Mouse (Mus musculus): Measurements from ENCODE around the gene Anapc16.

Anapc16 gene

GRCm38 (mm10) chr10:59967309-59967942 lies 35.5 kb downstream of the Anapc16 start:
- DNase-seq: no peak

GRCm38 (mm10) chr10:59966743-59967142 lies 36.2 kb downstream of the Anapc16 start:
- no peak for DNase-seq

- no peak for DNase-seq
Measured at GRCm38 (mm10) chr10:59965788-59966187, 37.1 kb downstream of the Anapc16 start.

- no peak for DNase-seq
Measured at GRCm38 (mm10) chr10:59965362-59965695, 37.6 kb downstream of the Anapc16 start.

- no peak for DNase-seq
Measured at GRCm38 (mm10) chr10:59964504-59965361, 38.2 kb downstream of the Anapc16 start.

GRCm38 (mm10) chr10:59963609-59964008 lies 39.3 kb downstream of the Anapc16 start:
- no peak for DNase-seq

GRCm38 (mm10) chr10:59959517-59959916 lies 43.4 kb downstream of the Anapc16 start:
- DNase-seq: no peak

- DNase-seq: peak; percentile 86
Measured at GRCm38 (mm10) chr10:59958458-59958857, 44.5 kb downstream of the Anapc16 start.

- DNase-seq: peak; percentile 76
Measured at GRCm38 (mm10) chr10:59957171-59958149, 45.5 kb downstream of the Anapc16 start.

- DNase-seq: no peak
Measured at GRCm38 (mm10) chr10:59956681-59957080, 46.3 kb downstream of the Anapc16 start.

GRCm38 (mm10) chr10:59953564-59954039 lies 49.3 kb downstream of the Anapc16 start:
- no peak for DNase-seq

GRCm38 (mm10) chr10:59952781-59953563 lies 50.0 kb downstream of the Anapc16 start:
- no peak for DNase-seq

GRCm38 (mm10) chr10:59952152-59952780 lies 50.7 kb downstream of the Anapc16 start:
- peak; percentile 69 for DNase-seq

GRCm38 (mm10) chr10:59951211-59952151 lies 51.5 kb downstream of the Anapc16 start, which contains the start of gene Ddit4:
Ddit4 (minus strand) TSS chr10:59951834.
- DNase-seq: peak; percentile 100

- DNase-seq: peak; percentile 84
Measured at GRCm38 (mm10) chr10:59950716-59951191, 52.2 kb downstream of the Anapc16 start.

- no peak for DNase-seq
Measured at GRCm38 (mm10) chr10:59949783-59950605, 52.9 kb downstream of the Anapc16 start.

GRCm38 (mm10) chr10:59949255-59949648 lies 53.7 kb downstream of the Anapc16 start:
- no peak for DNase-seq

GRCm38 (mm10) chr10:59948363-59949254 lies 54.3 kb downstream of the Anapc16 start:
- no peak for DNase-seq
